Mouse (Mus musculus): ENCODE results near the gene Adra1d.

GRCm38 (mm10) chr2:131517550-131517949 lies 44.5 kb downstream of the Adra1d start:
- TF ChIP-seq POLR2A (IDR thresholded peaks at IDR 0.05; ENCODE audit: insufficient read depth, low read depth, low read length) (no peak), EP300 (IDR thresholded peaks at IDR 0.05; ENCODE audit: insufficient read depth, low read depth, low read length) (no peak)
